Mouse (Mus musculus) midbrain, embryonic 11.5 days (tissue): ENCODE data around the gene Col24a1. TPM values are rescaled to one million over a fixed set of nuclear protein-coding genes. Genes with fewer than 3 reads are reported as not detected.

Experiments used
- polyA plus RNA-seq: library from polyadenylated mRNA; unstranded; fragments of >200 nt; fragmentation: Nextera tagmentation; extraction: Ambion mirVana; gene quantifications from 2 replicates; pipeline ENCODE4 v1.2.1, GENCODE M21; 2014

Col24a1 gene
- polyA plus RNA-seq, 1 experiment from 2014 or later: 0.38 TPM

Other genes with a start within 250 kb of the Col24a1 start
- 0.18 and 0.22 TPM in 2 replicates for gene Clca2, start 193.0 kb upstream of the Col24a1 start, polyA plus RNA-seq
- 30.0 and 34.3 TPM in 2 replicates for gene Odf2l, start 173.9 kb upstream of the Col24a1 start, polyA plus RNA-seq